Mouse (Mus musculus) spleen, adult 12 weeks (tissue): Measurements from ENCODE around the gene Cdh11.

Source experiments
- DNase-seq: peaks from one replicate; pipeline ENCODE4 v3.0.0; 2022; ENCODE audit warnings: low spot score

The Cdh11 gene

GRCm38 (mm10) chr8:102785592-102786416 is at the start of gene Cdh11:
Gene Cdh11, minus strand, starts transcription at chr8:102785642.
- DNase-seq: no peak

DNA sequence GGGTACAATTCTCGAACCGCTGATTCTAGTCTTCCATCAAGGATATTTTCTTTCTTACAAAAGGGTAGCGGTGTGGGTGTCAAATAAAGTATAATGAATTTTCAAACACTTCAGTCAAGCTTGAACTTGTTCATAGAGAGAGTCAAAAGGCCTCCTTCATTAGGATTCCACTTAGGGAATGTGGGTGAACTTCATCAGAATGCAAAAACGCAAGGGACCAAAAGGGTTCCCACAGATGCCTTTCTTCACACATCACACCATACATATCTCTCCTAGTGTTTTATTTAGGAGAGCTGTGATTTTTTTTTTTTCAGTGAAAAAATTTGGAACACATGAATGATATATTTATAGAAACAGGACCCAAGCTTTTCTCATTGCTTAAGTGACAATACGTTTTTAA is 28.5 kb upstream of the Cdh11 start:
- no peak for DNase-seq

- DNase-seq: no peak
Observed at GRCm38 (mm10) chr8:102790303-102790702, 4.9 kb upstream of the Cdh11 start.

GRCm38 (mm10) chr8:102786467-102787360 is 1.3 kb upstream of the Cdh11 start:
- DNase-seq: no peak

GRCm38 (mm10) chr8:102784835-102785455 is 497 bp downstream of the Cdh11 start:
- no peak for DNase-seq

GRCm38 (mm10) chr8:102783821-102784591 is 1.4 kb downstream of the Cdh11 start:
- no peak for DNase-seq

DNA sequence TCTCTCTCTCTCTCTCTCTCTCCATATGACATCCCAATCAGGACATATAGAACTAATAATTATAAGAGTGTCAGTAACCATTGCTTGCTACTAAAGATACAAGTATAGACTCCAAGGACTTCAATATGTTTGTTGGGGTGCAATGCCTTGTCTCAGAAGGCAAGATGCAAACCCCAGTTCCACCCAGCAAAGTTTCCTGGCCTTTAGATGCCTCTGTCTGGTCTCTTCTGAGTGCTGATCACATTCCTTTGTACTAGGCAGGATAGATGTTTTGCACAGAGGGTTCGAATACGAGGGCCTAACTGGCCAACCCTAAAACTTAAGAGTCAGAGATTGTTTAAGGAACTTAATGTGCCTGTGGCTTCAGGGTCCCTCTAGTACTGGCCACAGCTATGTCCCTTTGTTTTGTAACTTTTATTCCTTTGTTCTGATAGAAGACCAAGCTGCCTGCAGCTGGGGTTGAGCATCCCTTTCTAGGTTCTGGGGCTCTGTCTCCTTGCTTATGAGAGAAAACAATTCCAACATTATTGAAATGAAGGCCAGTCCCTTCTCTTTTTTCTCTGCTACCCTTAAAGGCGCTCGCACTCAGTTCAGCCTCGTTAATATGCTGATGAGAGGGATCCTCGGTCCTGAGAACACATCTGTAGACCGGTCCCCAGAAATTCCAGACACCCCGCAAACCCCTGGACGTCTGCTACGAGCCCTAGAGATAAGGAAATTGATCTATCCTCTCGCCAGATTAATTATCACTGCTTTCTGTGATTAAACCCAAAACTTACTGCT is 2.5 kb downstream of the Cdh11 start:
- no peak for DNase-seq

GRCm38 (mm10) chr8:102780899-102781298 is 4.5 kb downstream of the Cdh11 start:
- DNase-seq: no peak

GRCm38 (mm10) chr8:102774594-102774993 is 10.8 kb downstream of the Cdh11 start:
- no peak for DNase-seq

DNA sequence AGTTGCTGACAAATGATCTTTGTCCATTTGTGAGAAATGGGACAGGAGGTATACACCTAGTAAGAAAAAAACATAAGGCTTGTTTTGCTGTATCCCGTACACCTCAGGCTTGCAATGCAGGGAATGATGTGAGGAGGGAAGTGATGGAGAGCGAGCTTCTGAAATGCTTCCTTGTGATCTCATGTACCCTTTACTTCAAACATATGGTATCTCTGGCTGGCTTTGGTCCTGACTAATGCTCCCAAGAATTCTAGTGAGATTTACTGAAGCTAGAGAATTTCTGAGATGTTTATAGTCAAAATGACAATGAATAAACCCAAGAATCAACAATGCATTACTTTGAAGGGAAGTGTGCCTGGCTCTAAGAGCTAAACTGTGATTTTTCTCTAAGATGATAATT is 14.0 kb downstream of the Cdh11 start:
- DNase-seq: no peak

DNA sequence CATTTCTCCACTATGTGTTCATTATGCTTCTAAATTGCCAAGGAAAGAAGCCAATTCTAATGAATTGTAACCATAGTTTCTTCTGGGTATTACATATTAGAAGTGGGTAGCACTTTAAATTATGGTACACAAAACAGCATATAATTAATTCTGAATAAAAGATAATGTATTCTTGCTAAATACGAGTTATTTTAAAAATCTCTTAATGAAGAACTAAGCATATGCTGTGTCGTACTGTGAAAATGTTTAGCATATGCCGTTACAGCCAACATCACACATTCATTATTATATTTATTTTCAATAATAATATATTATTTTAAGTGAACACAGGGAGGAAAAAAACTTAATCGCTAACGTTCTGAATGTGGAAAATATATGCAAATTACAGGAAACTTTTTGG is 31.6 kb downstream of the Cdh11 start:
- DNase-seq: no peak

DNA sequence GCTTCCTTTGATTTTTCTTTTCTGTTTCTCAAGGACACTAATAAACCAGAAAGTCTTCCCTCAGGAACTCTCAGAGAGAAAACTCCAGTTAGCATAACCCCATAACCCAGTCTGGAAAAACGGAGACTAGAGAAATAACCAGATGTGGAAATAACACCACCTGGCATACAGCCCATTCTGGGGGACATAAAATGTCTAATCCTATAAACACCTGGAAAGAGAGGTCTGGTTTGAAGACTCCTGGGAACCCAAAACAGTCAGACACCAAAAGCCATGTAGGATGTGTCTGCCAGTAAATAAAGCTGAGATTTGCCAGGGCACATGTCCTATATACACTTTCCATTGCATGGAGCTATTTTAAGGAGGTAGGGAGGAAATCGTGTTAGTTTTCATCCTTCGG is 42.5 kb downstream of the Cdh11 start:
- DNase-seq: no peak

- DNase-seq: no peak
Observed at GRCm38 (mm10) chr8:102742008-102742591, 43.3 kb downstream of the Cdh11 start.

- DNase-seq: no peak
Observed at GRCm38 (mm10) chr8:102740963-102741362, 44.5 kb downstream of the Cdh11 start.

- DNase-seq: no peak
Observed at GRCm38 (mm10) chr8:102738961-102739487, 46.4 kb downstream of the Cdh11 start.

- DNase-seq: no peak
Observed at GRCm38 (mm10) chr8:102738395-102738794, 47.0 kb downstream of the Cdh11 start.

DNA sequence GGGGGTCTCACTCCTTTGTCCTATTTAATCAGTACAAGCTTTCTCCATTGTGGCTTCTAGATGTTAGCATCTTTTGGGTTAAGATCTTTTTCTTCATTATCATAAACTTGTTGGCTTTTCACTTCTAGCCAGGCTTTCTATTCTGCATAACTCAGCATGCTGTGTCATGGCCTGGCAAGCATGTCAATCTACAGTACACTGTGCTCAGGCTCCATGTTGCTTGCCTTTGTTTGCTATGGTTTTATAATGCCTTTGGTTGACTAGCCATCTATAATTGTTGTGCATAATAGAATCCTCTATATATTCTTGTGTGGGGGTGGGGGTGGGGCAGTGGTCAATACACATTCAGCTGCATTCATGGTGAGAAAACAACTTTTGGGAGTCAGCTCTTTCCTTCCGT is 51.0 kb downstream of the Cdh11 start:
- DNase-seq: no peak

DNA sequence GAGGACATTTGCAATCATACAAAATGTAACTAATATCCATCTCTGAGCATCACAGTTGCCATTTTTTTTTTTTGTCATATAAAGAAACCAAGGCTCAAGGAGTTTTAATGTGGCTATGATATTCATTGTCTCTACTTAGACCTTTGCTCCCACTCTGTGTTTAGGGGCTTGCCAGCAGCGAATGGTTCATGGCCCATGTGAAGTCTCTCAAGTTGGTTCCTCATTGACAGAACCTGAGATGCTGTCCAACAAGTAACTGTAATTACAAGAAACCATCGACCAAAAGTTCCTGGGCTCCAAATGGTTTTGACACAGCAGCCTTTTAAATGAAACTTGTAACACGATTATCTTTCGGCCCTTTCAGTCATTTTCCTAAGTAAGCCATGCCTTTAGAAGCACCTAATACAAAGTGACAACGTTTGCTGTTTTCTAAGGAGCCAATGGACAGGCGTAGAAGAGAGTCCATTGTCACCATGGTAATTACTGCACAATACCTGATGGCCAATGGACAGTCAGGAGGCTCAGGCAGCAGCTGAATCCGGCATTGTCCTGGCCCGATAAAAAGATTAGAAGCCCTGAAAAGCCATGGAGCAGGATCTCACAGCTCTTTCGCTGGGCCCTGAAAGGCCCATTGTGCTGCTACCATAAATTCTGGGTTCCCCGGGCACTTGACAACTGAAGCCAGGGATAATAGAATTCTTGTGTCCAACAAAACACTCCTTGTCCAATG is 59.1 kb downstream of the Cdh11 start:
- no peak for DNase-seq

DNA sequence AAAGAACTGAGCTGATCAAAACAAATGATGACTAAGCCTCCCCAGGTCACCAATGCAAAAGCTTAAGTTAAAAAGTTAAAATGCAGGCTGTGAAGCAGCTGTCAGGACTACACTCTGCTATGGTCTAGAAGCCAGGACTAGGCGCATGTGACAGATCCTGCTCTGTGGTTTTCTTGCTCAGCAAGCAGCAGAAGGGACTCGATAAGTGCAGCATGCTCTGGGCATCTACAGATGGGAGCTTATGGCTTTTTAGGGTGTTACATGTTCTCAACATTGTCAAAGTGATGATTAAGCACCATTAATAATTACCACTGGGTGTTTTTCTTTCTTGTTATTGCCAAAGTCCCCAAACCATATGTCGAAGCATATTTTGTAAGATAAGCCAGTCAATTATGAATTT is 59.9 kb downstream of the Cdh11 start:
- no peak for DNase-seq

DNA sequence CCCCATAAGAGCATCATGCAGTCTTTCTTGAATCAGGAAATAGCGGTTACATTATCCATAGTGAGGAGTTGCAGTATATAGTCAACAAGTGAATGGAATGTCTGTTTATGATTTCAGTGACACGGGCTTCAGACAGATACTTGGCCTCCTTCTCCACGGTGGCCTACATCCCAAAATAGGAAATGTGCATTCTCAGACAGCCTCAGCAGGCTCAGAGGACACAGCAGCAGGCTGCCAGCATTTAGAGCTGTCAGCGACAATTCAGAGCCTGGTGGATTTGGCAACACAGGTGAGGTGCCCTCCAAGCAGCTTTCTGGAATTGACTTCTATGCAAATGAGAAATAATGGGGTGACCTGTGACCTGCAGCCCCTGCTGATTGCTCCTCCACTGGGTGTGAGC is 69.5 kb downstream of the Cdh11 start:
- no peak for DNase-seq
